Mouse (Mus musculus): ENCODE results near the gene Spag9.

DNA sequence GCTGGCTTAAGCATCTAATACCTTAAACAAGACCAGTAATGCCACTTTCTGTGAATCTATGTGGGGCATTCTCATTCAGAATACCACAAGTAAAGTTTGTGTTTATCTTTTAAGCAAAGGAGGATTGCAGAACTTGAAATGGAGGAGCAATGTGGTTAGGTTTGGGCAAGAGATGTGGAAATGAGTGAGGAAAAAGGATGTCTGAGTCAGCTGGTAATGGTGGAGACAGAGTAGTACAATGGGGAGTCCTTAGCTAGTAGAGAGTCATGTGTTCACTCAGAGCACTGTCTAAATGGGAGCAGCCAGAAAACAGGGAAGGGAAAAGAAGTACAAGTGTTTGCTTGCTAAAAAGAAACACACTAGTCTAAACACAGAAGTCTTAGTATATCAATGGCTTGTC, 122.7 kb downstream of the Spag9 start:
- no peak for TF ChIP-seq CTCF (conservative IDR thresholded peaks at IDR 0.05 in 1 of 2, IDR thresholded peaks at IDR 0.05 in 1 of 2; ENCODE audit: low read depth in 2 of 2, low read length in 2 of 2)
- TF ChIP-seq MAX (IDR thresholded peaks at IDR 0.05; ENCODE audit: low read length), result no peak
- TF ChIP-seq IRF4 (IDR thresholded peaks at IDR 0.05; ENCODE audit: low read depth, low read length), result no peak
- TF ChIP-seq POLR2AphosphoS2 (IDR thresholded peaks at IDR 0.05; ENCODE audit: low read depth, low read length), result no peak
- TF ChIP-seq TCF12 (IDR thresholded peaks at IDR 0.05; ENCODE audit: low read depth, low read length), result no peak
- no peak for TF ChIP-seq POLR2A (IDR thresholded peaks at IDR 0.05; ENCODE audit: low read depth, low read length)
- TF ChIP-seq PAX5 (IDR thresholded peaks at IDR 0.05; ENCODE audit: low read length), result no peak

All from CH12.LX (cell line).